Mouse (Mus musculus) layer of hippocampus, adult 9-11 months (tissue): ENCODE data around the gene Hoxb9.
A peak's percentile ranks its signal among the peaks of the same experiment; 100 is the strongest.

Experiments
- DNase-seq: peaks from one replicate; pipeline ENCODE4 v3.0.0; 2022

The Hoxb9 gene

GRCm38 (mm10) chr11:96270996-96271540 is at the start of gene Hoxb9:
TSS of gene Hoxb9 (plus strand) at chr11:96271457.
- DNase-seq, result no peak

GRCm38 (mm10) chr11:96223813-96224212 is 47.4 kb upstream of the Hoxb9 start:
- DNase-seq, result no peak

GRCm38 (mm10) chr11:96227676-96228075 is 43.6 kb upstream of the Hoxb9 start:
- DNase-seq, result no peak

- DNase-seq, result peak; percentile 8
Observed at GRCm38 (mm10) chr11:96234906-96235305, 36.4 kb upstream of the Hoxb9 start.

GRCm38 (mm10) chr11:96240211-96240610 is 31.0 kb upstream of the Hoxb9 start:
- no peak for DNase-seq

GRCm38 (mm10) chr11:96250901-96251300 is 20.4 kb upstream of the Hoxb9 start:
- no peak for DNase-seq

- DNase-seq, result no peak
Observed at GRCm38 (mm10) chr11:96251480-96252031, 19.7 kb upstream of the Hoxb9 start.

GRCm38 (mm10) chr11:96252541-96253120 is 18.6 kb upstream of the Hoxb9 start:
- no peak for DNase-seq

GRCm38 (mm10) chr11:96254221-96254620 is 17.0 kb upstream of the Hoxb9 start:
- DNase-seq, result no peak

GRCm38 (mm10) chr11:96255111-96255995 is 15.9 kb upstream of the Hoxb9 start:
- no peak for DNase-seq

- no peak for DNase-seq
Observed at GRCm38 (mm10) chr11:96255996-96256445, 15.2 kb upstream of the Hoxb9 start.

GRCm38 (mm10) chr11:96257141-96257540 is 14.1 kb upstream of the Hoxb9 start:
- no peak for DNase-seq

- no peak for DNase-seq
Observed at GRCm38 (mm10) chr11:96259038-96259437, 12.2 kb upstream of the Hoxb9 start.

GRCm38 (mm10) chr11:96259511-96259910 is 11.7 kb upstream of the Hoxb9 start:
- DNase-seq, result no peak

- no peak for DNase-seq
Observed at GRCm38 (mm10) chr11:96260310-96260970, 10.8 kb upstream of the Hoxb9 start.

GRCm38 (mm10) chr11:96261323-96261890 is 9.8 kb upstream of the Hoxb9 start:
- DNase-seq, result no peak

- DNase-seq, result no peak
Observed at GRCm38 (mm10) chr11:96262262-96262830, 8.9 kb upstream of the Hoxb9 start.

GRCm38 (mm10) chr11:96263636-96264389 is 7.4 kb upstream of the Hoxb9 start:
- no peak for DNase-seq

- DNase-seq, result no peak
Observed at GRCm38 (mm10) chr11:96264390-96265020, 6.8 kb upstream of the Hoxb9 start.

GRCm38 (mm10) chr11:96265954-96266353 is 5.3 kb upstream of the Hoxb9 start:
- DNase-seq, result no peak
